Mouse (Mus musculus) heart, embryonic 12.5 days (tissue): ENCODE data around the gene Sema4a. TPM values are rescaled to one million over a fixed set of nuclear protein-coding genes. Genes with fewer than 3 reads are reported as not detected.
A peak's percentile ranks its signal among the peaks of the same experiment; 100 is the strongest.

Source experiments
- ATAC-seq: fragments of 200-750 bp; cut with Nextera tagmentation; 2 replicates; pipeline ENCODE4 v1.8.0; 2017; ENCODE audit warnings: moderate TSS enrichment, moderate library complexity; ENCODE audit not compliant: insufficient number of reproducible peaks, low FRiP score
- H3K27ac ChIP-seq: fragments of 300-500 bp; sonication (generic); 2 replicates; pipeline ENCODE4 v1.5.1; 2016; ENCODE audit warnings: mild to moderate bottlenecking, moderate library complexity; ENCODE audit not compliant: poor library complexity, severe bottlenecking
- H3K27me3 ChIP-seq: fragments of 300-500 bp; sonication (generic); replicated peaks from 2 replicates; pipeline ENCODE4 v1.6.1; 2016; ENCODE audit warnings: mild to moderate bottlenecking, moderate library complexity
- H3K36me3 ChIP-seq: fragments of 300-500 bp; sonication (generic); 2 replicates; pipeline ENCODE4 v1.6.1; 2016; ENCODE audit warnings: mild to moderate bottlenecking, moderate library complexity
- H3K4me1 ChIP-seq: fragments of 300-500 bp; sonication (generic); replicated peaks from 2 replicates; pipeline ENCODE4 v1.6.1; 2016; ENCODE audit warnings: mild to moderate bottlenecking
- H3K4me2 ChIP-seq: fragments of 300-500 bp; sonication (generic); 2 replicates; pipeline ENCODE4 v1.6.1; 2016; ENCODE audit warnings: mild to moderate bottlenecking, moderate library complexity
- H3K4me3 ChIP-seq: fragments of 300-500 bp; sonication (generic); 2 replicates; pipeline ENCODE4 v1.5.1; 2016; ENCODE audit warnings: mild to moderate bottlenecking
- H3K9ac ChIP-seq: fragments of 300-500 bp; sonication (generic); 2 replicates; pipeline ENCODE4 v1.6.1; 2016; ENCODE audit warnings: mild to moderate bottlenecking, moderate library complexity
- H3K9me3 ChIP-seq: fragments of 300-500 bp; sonication (generic); replicated peaks from 2 replicates; pipeline ENCODE4 v1.6.1; 2016; ENCODE audit warnings: mild to moderate bottlenecking, moderate library complexity
- WGBS: fragments of 180-500 bp; shearing (Covaris S2); methylation state at CpG from one replicate; pipeline ENCODE4 v1.1.7; 2016; 5-methylcytosine and 5-hydroxymethylcytosine counted together
- polyA plus RNA-seq: library from polyadenylated mRNA; unstranded; fragments of >200 nt; fragmentation: Nextera tagmentation; extraction: Ambion mirVana; gene quantifications from 2 replicates; pipeline ENCODE4 v1.2.1, GENCODE M21; 2016

Gene Sema4a
- polyA plus RNA-seq, 1 experiment from 2014 or later: 1.3 TPM

DNA sequence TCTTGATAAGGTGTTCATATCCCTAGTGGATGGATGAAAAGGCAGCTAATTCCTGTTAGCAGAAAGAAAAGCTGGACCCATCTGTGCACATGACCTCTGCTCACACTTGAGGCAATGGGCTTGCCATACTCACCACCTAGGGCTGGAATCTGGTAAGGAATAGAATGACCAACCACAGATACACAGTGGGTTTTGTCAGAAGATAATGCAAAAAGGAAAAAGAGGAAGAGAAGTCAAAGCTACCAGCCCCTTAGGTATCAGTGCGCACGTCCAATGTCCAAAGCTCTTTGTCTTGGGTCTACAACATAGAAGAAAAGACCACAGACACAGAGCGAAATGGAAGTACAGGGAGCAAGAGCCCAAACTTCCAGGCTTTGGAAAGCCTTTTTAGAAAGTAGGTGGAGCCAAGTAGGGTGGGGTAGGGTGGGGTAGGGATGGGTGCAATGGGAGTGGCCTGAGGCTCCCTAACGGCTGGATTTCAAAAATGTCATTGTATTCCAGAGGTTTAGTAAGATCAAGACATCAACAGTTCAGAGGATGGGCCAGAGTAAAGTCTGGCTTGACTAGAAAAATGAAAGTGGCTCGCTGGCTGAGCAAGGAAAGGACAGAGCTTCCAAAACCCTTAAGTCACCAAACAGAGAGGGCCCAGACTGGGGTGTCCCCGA is 40.5 kb upstream of the Sema4a start:
- H3K9ac ChIP-seq: peak overlapping the region; percentile 88
- H3K9me3 ChIP-seq: no peaks in the 10 kb centered on the region
- peak overlapping the region; percentile 68 for H3K4me3 ChIP-seq
- 56% methylated on average over 6 of the region's 6 CpGs for WGBS
- peak overlapping the region; percentile 79 for H3K27ac ChIP-seq
- H3K27me3 ChIP-seq: no peaks in the 10 kb centered on the region
- no peak for ATAC-seq
- peak overlapping the region; percentile 87 for H3K4me2 ChIP-seq
- peaks cover 46% of the 10 kb centered on the region for H3K4me1 ChIP-seq
- H3K36me3 ChIP-seq: 0 out of 2 replicates have a peak, but pooled peaks cover 4% of the 10 kb centered on the region

DNA sequence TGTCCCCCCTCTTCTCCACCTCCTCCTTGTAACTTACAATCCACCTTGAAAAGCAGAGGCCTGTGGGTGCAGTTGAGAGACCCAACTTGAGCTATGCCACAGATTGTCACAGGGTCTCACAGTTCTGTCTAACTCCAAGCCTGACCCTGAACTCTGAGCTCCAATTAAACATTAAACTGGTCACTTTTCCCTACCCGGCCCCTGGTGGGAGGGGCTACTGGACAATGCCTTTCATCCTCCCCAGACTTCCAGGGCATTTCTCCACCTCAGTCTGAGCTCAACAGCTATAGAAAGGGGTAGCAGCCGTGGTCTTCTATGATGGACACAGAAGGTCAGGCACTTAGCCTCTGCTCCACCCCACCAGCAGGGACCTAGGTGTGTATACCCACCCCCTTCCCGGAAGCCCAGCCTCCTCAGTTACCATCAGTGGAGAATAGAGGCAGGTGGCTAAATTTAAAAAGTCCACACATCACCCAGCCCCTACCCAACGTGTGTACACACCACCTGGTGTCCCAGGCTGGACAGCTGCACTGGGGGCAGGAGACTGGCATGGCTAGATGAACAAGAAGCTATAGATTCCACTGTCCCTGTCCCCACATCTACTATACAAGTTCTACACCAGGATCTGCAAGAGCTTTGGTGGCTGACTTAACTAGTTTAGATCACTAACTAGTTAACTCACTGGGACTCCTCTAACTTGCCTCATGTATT is 39.8 kb upstream of the Sema4a start:
- H3K4me2 ChIP-seq: peak overlapping the region; percentile 87
- H3K27me3 ChIP-seq: no peaks in the 10 kb centered on the region
- H3K4me1 ChIP-seq: peaks cover 53% of the 10 kb centered on the region
- WGBS: 57% methylated on average over 4 of the region's 4 CpGs
- peak overlapping the region; percentile 68 for H3K4me3 ChIP-seq
- ATAC-seq: no peak
- H3K36me3 ChIP-seq: 0 out of 2 replicates have a peak, but pooled peaks cover 4% of the 10 kb centered on the region
- H3K9me3 ChIP-seq: no peaks in the 10 kb centered on the region
- no peak overlapping the region; the same call in 1 of the 2 replicates for H3K9ac ChIP-seq
- no peak overlapping the region; the same call in 1 of the 2 replicates for H3K27ac ChIP-seq

DNA sequence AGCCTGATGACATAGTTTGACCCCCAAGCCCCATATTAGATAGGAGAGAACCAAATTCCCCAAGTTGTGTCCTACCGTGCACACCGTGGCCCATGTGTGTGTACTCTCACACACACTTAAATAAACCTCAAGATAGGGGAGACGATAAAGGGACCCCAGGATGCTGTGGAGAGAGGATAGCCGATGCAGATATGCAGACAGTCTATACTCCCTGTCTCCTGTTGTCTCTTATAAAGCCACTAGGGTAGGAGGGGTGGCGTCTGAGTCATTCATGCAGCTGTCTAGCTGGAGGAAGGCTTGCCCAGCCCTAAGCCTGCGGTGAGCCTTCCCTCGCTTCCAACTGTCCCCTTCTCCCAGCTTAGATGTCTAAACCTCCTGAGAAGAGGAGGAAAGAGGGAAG is 39.1 kb upstream of the Sema4a start:
- Histone ChIP-seq H3K9me3 (no peaks in the 10 kb centered on the region), H3K36me3 (0 out of 2 replicates have a peak, but pooled peaks cover 4% of the 10 kb centered on the region), H3K9ac (no peak overlapping the region), H3K4me2 (0 out of 2 replicates have a peak overlapping the region, but pooled peaks have one; percentile 87), H3K27me3 (no peaks in the 10 kb centered on the region), H3K4me3 (no peak overlapping the region), H3K4me1 (peaks cover 61% of the 10 kb centered on the region), H3K27ac (no peak overlapping the region)
- WGBS: 79% methylated on average over 7 of the region's 7 CpGs
- no peak for ATAC-seq

DNA sequence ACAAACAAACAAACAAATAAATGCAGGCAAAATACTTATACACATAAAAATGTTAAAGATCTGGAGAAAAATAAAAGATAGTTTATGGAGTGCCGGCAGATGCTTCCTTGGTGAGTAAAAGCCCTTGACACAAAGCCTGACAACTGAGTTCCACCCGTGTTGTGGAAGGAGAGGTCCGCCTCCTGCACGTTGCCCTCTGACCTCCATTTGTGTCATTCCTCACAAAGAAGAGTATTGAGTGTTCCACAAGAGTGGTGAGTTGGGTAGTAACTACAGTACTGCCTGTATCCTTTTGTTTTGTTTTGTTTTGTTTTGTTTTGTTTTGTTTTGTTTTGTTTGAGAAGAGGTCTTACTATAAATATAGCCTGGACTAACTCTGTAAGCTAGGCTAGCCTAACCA is 38.6 kb upstream of the Sema4a start:
- H3K9me3 ChIP-seq: no peaks in the 10 kb centered on the region
- H3K4me2 ChIP-seq: no peak overlapping the region
- no peak for ATAC-seq
- no peaks in the 10 kb centered on the region for H3K27me3 ChIP-seq
- no peak overlapping the region for H3K4me3 ChIP-seq
- H3K27ac ChIP-seq: no peak overlapping the region
- H3K36me3 ChIP-seq: 0 out of 2 replicates have a peak, but pooled peaks cover 4% of the 10 kb centered on the region
- 81% methylated on average over 4 of the region's 4 CpGs for WGBS
- no peak overlapping the region for H3K9ac ChIP-seq
- peaks cover 66% of the 10 kb centered on the region for H3K4me1 ChIP-seq

DNA sequence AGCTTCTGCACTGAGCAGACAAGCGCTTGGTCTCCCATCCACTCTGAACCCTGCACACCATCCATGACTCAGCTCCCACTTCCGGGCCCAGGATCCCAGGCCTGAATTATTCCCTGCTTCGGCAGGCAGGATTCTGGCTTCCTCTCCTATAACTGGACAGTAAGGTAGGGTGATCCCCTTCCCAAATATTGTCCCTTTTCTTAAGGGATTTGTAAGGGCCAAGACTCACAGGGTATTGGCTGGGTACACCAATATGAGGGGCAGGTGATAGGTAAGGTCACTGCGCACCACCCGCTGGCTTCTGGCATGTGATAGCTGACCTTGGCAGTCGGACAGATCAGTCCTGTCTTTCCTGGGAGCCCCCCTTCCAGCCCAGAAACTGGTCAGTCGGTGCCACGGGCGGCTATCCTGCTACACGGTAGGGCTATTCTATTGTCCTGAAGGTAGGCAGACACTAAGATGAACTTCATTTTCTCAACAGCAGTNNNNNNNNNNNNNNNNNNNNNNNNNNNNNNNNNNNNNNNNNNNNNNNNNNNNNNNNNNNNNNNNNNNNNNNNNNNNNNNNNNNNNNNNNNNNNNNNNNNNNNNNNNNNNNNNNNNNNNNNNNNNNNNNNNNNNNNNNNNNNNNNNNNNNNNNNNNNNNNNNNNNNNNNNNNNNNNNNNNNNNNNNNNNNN is 34.9 kb upstream of the Sema4a start:
- peak overlapping the region; percentile 65; the same call in 1 of the 2 replicates for H3K9ac ChIP-seq

DNA sequence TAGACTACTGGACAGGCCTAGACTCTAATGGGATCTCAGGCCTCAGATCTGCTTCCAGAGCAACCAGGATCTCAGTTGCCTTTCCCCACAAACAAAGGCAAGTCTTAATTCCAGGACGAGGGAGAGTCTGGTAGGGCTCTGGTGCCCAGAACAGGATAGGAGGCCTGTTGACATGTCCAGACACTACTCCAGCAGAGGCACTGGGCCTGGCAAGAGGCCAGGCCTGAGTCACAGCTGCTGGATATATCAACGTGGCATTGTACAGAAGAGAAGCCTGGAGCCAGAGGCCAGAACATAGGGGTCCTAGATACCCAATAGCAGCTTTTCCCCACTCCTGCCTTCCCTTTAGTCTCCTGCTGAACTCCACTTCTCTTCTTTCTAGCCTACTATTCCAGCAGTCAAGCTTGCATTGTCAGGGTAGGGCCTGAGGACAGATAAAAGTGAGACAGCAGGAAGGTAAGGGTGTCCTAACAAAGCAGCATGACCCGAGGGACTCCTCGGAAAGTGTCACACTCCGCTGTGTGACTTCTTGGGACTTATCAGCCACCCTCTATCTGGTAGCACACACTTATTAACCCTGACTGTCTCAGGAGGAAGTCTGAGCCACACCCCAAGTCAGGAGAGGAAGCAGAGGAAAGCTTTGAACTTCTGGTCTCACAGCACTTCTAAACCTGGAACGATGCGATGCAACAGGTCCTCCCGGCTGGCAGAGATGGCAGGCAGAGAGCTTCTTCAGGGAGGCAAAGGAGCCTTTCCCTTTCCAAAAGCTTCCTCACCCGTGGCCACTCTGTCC is 34.0 kb upstream of the Sema4a start:
- Histone ChIP-seq H3K4me2 (peak overlapping the region; percentile 19), H3K36me3 (0 out of 2 replicates have a peak, but pooled peaks cover 4% of the 10 kb centered on the region), H3K27me3 (no peaks in the 10 kb centered on the region), H3K4me3 (no peak overlapping the region), H3K27ac (peak overlapping the region; percentile 100), H3K9ac (peak overlapping the region; percentile 65), H3K4me1 (peaks cover 67% of the 10 kb centered on the region), H3K9me3 (no peaks in the 10 kb centered on the region)
- ATAC-seq: 0 out of 2 replicates have a peak, but pooled peaks have one; percentile 23
- WGBS: 30% methylated on average over 9 of the region's 9 CpGs

More for the DNA sequence above, 34.9 kb upstream of the Sema4a start:
- ATAC-seq: no peak
- Histone ChIP-seq H3K9me3 (no peaks in the 10 kb centered on the region), H3K4me3 (no peak overlapping the region), H3K27me3 (no peaks in the 10 kb centered on the region), H3K27ac (peak overlapping the region; percentile 100), H3K4me1 (peaks cover 66% of the 10 kb centered on the region), H3K4me2 (peak overlapping the region; percentile 19), H3K36me3 (0 out of 2 replicates have a peak, but pooled peaks cover 4% of the 10 kb centered on the region)
- 67% methylated on average over 10 of the region's 10 CpGs for WGBS

DNA sequence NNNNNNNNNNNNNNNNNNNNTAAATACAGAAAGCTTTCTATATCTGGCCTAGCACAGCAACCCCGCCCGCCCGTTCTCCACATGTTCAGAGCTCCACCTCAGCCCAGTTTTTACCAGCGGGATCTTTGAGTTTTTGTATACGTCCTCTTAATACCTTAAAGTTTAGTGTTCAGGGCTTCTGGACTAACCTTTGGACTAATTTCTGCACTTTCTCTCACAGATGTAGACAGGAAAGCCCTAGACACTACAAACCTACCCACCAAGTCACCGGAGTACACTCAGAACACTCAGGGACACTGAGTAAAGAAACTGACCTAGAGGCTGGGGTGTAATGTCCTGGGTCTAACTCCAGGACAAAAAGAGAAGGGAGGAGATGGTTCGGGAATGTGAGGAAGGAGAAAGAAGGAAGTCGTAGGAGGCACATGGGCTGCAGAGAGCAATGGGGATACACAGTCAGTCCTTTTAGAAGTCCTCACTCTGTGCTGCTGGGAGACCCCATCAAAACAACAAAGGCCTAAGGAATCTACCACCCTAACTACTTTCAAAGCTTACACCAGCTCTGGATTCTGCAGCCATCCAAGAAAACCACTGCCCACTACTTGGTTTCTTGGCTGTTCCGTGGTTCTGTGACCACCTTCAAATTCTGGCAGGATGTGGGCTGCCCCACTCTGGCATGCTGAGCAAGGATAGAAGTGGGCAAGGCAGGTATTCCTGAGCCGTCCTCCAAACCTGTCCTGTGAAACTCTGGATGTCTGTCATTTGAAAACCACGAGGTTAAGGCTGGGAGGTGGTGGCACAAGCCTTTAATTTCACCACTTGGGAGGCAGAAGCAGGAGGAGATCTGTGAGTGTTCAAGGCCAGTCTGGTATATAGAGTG is 33.0 kb upstream of the Sema4a start:
- H3K27me3 ChIP-seq: no peaks in the 10 kb centered on the region
- H3K4me1 ChIP-seq: peaks cover 77% of the 10 kb centered on the region
- no peak for ATAC-seq
- WGBS: 64% methylated on average over 11 of the region's 11 CpGs
- H3K9ac ChIP-seq: peak overlapping the region; percentile 65
- 0 out of 2 replicates have a peak, but pooled peaks cover 4% of the 10 kb centered on the region for H3K36me3 ChIP-seq
- no peaks in the 10 kb centered on the region for H3K9me3 ChIP-seq
- H3K27ac ChIP-seq: peak overlapping the region; percentile 100
- H3K4me3 ChIP-seq: no peak overlapping the region
- peak overlapping the region; percentile 87 for H3K4me2 ChIP-seq

DNA sequence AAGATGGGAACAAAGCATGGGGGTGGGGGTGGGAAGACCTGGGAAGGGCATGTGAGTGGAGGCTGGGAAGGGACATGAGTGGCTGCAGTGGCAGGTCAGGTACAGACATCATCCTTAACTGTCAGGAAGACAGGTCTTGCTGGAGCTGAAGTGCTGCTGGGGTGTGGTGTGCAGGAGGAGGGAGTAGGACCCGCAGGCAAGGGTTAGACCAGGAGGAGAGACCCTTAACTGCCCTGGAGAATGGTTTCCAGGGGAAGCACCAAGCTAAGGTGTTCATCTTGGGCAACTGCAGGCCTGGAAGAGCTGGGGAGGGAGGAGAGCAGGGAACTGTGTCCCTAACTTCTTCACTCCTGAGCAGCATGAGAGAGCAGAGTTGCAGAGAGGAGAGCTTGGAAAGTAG is 26.4 kb upstream of the Sema4a start:
- Histone ChIP-seq H3K9ac (no peak overlapping the region), H3K27ac (no peak overlapping the region), H3K4me3 (no peak overlapping the region), H3K4me1 (peaks cover 44% of the 10 kb centered on the region), H3K4me2 (no peak overlapping the region), H3K9me3 (no peaks in the 10 kb centered on the region), H3K36me3 (peaks cover 46% of the 10 kb centered on the region), H3K27me3 (peaks cover 41% of the 10 kb centered on the region)
- ATAC-seq: no peak
- WGBS: 81% methylated on average over 1 of the region's 1 CpGs

DNA sequence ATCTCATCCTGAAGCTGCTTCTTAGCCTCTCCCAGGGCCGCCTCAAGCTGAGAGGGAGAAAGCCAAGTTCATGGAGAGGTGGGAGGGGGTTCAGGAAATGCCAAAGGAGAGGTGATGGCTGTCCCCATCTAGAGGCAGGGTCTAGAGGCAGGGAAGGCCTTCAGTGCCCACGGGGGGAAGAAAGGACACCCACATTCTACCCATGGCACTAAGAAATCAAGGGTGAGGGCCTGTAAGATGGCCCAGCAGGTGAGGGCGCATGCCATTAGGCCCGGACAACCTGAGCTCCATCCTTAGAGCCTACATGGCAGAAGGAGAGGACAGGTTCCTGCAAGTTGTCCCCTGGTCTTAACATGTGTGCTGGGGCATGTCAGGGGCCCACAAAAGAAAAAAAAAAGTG is 25.9 kb upstream of the Sema4a start:
- 74% methylated on average over 4 of the region's 4 CpGs for WGBS
- H3K27me3 ChIP-seq: peaks cover 44% of the 10 kb centered on the region

DNA sequence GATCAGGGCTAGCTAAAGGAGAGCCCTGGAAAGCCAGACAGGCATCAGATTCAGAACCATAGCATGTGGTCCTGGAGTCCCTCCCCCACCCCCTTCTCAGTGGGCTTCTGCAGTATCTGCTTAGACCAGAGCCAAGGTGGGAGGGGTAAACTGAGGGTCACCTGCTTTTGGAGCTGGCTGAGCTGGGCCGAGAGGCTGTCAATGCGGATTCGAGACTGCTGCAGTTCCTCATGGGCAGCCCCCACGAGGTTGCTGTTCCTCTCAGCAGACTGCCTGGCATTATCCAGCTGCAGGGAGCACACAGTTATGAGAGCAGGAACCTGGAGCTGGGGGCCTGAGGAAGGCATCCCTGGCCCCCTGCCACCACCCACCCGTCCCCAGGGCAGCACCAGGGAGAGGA is 25.1 kb upstream of the Sema4a start:
- no peaks in the 10 kb centered on the region for H3K9me3 ChIP-seq
- peaks cover 44% of the 10 kb centered on the region for H3K27me3 ChIP-seq

More for the DNA sequence above, 25.9 kb upstream of the Sema4a start:
- H3K4me1 ChIP-seq: peaks cover 42% of the 10 kb centered on the region
- no peak overlapping the region for H3K27ac ChIP-seq
- ATAC-seq: no peak
- no peak overlapping the region for H3K9ac ChIP-seq
- peaks cover 51% of the 10 kb centered on the region for H3K36me3 ChIP-seq
- no peak overlapping the region for H3K4me3 ChIP-seq
- H3K4me2 ChIP-seq: no peak overlapping the region
- H3K9me3 ChIP-seq: no peaks in the 10 kb centered on the region

More for the DNA sequence above, 25.1 kb upstream of the Sema4a start:
- WGBS: 70% methylated on average over 5 of the region's 5 CpGs
- Histone ChIP-seq H3K4me2 (no peak overlapping the region), H3K27ac (no peak overlapping the region), H3K4me3 (no peak overlapping the region), H3K4me1 (peaks cover 36% of the 10 kb centered on the region), H3K36me3 (peaks cover 54% of the 10 kb centered on the region), H3K9ac (no peak overlapping the region)
- no peak for ATAC-seq
